Mouse (Mus musculus) inflammation-experienced regulatory T-cells, adult 6 months (primary cell): ENCODE results near the gene Mgat5. TPM values are rescaled to one million over a fixed set of nuclear protein-coding genes. Genes with fewer than 3 reads are reported as not detected.

ENCODE experiments used
- ATAC-seq: one replicate; pipeline ENCODE4 v1.8.0; 2017
- polyA plus RNA-seq, 3 experiments: library from polyadenylated mRNA; unstranded; fragments of 100-300 nt; shearing (Covaris generic); gene quantifications; one replicate each; pipeline ENCODE4 v1.2.1; 2017

Gene Mgat5
- polyA plus RNA-seq, 3 experiments from 2014 or later: 11.6 to 20.6 (median 16.8) TPM

DNA sequence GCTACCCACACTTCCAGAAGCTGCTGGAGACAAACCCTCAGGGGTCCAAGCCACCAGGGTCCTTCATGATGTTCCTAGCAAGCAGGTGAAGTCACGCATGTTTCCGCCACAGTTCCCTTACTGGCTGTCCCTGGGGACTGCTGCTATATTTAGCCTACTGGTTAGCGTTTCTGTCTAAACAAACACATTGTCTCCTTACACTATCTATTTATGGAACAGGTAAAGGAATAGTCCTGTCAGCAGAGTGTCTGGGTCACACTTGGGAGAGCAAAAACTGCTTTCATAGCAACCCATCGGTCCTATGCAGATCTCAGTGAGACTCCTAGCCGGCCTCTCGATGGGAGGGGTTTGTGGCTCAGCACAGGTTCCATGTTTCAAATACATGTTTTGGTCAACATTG, 306.5 kb downstream of the Mgat5 start:
- no peak for ATAC-seq

DNA sequence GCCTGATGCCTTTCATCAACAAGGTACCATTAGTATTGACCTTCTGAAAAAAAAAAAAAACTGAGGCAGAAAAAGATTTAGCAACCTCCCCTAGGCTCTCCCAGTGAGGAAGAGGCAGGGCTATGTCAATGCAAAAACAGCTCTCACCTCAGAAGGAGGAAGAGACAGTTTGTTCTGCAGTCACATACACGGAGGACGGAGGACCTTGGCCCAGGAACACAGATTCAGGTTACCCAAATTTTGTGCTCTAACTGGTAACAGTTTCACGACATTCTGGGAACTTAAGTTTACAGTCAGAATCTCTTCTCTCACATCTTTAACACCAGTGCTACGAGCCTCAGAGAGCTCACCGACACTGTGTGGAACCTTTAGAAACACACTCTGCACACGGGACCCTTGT, 307.9 kb downstream of the Mgat5 start:
- ATAC-seq: no peak

DNA sequence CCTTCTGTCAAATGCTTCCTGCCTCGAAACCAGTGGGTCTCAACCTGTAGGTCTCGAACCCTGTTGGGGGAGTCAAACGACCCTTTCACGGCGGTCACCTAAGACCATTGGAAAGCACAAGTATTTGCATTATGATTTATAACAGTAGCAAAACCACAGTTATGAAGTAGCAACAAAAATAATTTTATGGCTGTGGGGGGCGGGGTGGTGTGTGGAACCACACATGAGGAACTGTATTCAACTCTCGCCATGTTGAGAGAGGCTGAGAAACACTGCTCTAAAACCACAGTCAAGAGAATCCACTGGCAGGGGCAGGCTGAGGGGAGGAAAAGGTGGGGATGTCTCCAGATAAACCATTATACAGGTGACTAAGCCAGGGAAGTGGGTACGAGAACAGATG, 308.3 kb downstream of the Mgat5 start:
- no peak for ATAC-seq

DNA sequence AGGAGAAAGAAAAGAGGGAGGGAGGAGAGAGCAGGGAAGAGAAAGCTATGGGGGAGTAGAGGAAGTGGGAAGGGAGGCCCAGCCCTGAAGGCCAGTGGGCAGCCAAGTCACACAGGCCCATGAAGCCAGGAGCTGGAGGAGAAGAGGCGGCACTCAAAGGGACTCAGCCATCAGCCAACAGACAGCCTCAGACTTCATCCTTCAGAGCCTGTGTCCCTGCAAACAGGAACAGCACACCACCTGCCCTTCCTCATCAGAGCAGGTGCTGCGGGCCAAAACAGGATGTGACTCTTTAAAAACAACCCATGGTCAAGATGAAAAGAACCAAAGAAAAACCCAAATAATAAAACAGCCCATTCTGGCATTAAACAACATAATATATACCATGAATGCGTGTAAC, 308.8 kb downstream of the Mgat5 start:
- no peak for ATAC-seq

DNA sequence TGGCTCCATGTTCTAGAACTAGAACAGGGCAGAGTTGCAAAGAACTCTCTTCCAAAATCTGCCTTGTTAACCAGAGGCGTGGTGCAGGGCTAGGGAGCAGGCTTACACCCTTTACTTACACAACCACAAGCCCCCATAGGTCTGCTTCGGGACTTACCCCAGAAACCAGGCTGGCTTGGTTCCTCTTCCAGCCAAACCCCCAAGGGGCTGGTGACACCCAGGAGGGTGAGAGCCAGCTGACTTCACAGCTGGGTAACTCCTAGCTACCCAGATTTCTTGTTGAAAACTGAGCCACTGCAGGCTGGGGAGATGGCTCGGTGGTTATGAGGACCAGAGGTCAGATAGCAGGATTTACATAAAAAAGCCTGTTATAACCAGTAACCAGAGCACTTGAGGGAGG, 309.7 kb downstream of the Mgat5 start:
- no peak for ATAC-seq

DNA sequence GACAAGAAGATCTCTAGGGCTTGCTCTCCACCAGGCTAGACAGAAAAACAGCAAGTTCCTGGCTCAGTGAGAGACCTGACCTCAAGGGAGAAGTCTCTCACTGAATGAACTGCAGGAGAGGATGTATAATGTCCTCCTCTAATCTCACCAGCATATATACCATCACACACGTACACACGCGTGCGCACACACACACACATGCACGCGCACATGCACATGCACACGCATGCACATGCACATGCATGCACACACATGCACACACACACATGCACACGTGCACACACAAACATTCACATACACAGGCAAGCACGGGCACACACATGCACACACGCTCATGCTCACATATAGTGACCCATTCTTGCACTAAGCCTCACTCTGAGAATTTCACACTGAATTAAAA, 310.1 kb downstream of the Mgat5 start:
- ATAC-seq: no peak

DNA sequence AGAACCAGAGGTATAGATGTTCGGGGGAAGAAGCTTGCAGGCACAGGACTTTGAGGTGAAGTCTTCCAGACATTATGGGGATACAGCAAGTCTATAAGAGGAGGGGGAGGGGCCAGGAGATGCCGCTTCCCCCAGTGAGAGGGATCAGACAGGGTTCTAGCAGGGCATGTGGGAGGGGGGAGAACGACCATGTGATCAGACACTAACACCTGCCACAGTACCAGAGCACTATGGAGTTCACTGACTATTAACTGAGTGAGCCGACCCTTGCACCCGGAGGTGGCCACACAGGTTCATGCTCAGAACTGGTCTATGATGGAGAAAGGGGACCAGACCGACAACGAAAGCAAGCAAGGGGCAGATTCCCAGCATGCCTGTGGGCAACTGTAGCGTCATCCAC, 318.5 kb downstream of the Mgat5 start:
- ATAC-seq: no peak

DNA sequence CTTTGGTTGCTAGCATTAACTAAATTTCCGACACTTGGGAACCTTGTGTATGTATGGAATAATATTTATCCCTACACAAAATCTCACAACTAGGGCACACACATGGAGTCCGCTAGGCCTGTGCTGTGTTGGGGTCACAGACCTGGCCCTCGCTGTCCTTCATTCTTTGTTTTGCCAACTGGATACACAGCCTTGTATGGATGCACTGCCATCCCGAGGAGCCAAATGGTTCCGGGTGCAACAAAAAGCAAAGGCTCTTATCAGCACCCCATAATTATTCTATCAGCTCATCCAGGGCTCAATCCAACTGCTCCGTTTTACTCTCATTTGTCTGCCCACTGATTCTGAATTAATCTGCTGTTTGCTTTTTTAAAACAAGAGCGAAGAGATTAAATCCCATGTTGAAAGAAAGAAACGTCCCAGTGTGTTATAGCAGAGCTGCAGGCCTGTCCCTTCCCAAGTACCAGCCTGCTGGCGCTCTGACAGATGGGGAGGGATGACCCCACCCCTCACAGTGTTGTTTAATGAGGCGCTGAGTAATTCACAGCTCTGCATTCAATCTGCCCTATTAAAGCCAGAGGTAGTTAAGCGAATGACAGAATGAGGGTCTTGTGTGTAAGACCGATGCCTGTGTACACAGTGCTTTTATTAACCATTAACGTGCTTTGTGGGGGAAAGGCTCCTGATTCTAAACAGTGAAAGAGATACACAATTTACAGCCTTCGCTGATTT, 326.2 kb downstream of the Mgat5 start:
- ATAC-seq: no peak

DNA sequence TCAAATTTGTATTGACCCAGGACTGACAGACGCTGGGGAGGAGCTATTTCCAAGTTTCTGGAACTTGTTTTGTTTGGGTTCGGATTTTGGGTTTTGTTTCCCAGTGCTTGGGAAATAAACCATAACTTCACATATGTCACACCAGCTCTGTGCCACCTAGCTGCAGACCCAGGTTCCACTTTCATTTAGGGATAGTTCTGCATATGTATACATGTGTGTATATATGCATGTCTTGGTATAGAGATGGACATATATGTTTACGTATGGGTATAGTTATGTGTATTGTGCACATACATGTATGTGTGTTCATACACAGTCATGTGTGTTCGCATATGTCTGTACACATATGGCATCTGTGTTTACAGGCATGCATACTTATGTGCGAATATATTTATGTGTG, 326.9 kb downstream of the Mgat5 start:
- ATAC-seq: no peak

DNA sequence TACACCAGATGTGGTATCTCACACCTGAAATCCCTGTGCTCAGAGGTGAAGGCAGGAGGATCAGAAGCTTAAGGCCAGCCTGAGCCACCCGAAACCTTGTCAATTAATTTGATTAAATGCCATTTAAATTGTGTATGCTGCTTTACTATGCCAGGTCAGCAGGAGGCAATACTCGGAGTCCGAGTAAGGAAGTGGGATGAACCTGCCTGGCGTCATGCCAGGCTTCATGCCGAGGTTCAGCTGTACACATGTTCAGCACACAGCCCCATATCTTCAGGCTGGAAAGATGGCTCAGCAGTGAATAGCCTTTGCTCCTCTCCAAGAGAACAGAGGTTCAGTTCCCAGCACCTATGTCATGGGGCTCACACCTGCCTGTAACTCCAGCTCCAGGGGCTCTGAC, 331.6 kb downstream of the Mgat5 start:
- no peak for ATAC-seq

DNA sequence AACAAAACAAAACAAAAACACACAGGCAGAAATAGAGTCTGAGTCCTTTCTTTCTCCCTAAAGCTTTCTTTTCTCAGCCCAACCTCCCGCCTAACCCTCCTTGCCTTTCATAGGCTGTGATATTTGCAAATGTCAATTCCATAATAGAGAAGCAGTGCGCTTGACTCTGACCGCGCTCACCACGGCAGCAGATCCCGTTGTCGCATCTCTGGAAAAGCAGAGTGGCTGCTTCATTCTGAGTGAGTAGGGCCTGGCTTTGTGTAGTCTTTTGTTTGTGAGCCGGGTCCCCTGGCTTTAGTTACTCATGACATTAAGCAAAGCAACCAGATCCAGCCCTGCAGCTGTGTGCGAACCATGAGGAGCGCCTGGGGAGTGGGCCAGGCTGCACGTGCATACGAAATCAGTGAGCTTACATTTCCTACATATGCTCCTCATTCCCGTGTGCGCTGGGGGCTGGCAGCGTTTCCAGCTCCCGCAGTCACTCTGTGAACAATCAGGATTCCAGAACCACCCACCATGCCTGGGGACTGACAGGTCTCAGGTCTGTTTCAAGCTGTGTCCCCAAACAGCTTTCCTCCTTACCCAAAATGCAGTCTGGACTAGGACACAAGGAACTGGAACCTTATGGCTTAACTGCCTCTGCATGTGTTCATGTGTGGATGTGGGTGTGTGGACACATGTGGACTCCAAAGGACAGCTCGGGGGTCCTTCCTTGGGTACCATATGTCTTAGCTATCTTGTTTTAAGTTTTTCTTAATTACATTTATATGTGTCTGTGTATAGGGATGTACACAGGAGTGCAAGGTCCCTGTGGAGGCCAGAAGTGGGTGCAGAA, 332.6 kb downstream of the Mgat5 start:
- ATAC-seq: no peak
